Mouse (Mus musculus) pancreas, adult 10 weeks (tissue): ENCODE data around the gene Olfr281. TPM values are rescaled to one million over a fixed set of nuclear protein-coding genes. Genes with fewer than 3 reads are reported as not detected.

Experiments
- polyA plus RNA-seq: library from polyadenylated mRNA; stranded (reverse); fragments of 350-450 nt; fragmentation: Illumina TruSeq; extraction: RNeasy Lipid Tissue Mini Kit (QIAGEN cat#74804); gene quantifications from one replicate; pipeline ENCODE4 v1.2.3, GENCODE M21; 2015; ENCODE audit warnings: low read depth, low replicate concordance; ENCODE audit not compliant: insufficient read depth

The Olfr281 gene
- not detected for polyA plus RNA-seq

DNA sequence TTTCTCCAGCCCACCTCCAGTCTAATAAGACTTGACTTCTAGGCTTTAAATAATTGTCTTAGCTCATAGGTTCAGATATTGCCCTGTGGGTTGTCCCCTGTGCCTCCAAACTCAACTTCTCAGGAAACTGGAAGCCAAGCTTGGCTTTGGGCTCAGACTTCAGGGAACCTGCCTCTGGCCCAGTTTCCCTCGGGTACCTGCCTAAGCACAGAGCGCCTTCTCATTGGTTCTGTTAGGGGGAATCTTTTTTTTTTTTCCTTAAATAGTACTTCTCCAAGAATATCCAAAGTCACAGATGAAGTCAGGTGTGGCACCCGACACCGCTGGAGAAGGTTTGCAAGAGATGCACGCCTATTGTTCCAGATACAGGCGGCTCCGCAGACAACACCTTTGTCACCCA lies at the start of gene Olfr281:
Olfr281 (plus strand) TSS at position 301 of the 400 bp plus-strand sequence.

DNA sequence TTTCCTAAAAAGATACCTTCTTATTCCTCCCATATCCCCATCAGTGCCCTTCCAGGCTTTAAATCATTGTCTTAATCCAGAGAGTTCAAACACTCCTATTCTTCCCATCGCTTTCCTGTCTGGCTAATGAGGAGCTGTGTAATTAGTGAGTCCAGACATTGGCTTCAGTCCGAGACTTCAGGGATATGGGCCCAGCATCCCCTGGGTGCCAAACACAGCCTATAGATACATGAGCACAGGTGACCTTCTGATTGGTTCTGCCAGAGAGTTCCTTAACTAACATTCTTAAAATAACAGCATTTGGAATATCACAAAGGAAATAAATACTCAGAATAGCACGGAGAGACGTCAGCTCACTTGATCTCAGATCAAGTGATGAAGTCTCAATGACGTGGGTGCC lies 21.5 kb upstream of the Olfr281 start, which contains the start of gene Olfr282:
Olfr282 (plus strand) TSS at position 301 of the 400 bp plus-strand sequence.

DNA sequence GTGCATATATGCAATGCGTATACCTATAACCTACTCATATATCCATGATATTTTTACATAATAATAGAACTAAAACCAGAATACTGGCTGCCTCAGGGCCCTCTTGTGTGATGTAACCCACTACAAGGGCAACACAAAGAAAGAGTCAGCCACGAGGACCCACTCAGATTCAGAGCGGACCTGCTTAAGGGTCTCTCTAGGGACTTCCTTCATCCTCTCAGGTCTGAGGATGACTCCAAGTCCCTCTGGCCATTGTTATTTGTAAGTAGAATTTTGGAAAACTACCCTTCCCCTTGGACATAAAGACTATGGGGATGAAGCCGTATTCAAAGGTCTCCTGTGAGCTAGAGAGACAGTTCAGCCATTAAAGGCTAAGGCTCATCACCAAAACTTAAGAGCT lies 17.2 kb downstream of the Olfr281 start, which contains the start of gene OR5BS1P:
OR5BS1P (plus strand) TSS at position 301 of the 400 bp plus-strand sequence.

DNA sequence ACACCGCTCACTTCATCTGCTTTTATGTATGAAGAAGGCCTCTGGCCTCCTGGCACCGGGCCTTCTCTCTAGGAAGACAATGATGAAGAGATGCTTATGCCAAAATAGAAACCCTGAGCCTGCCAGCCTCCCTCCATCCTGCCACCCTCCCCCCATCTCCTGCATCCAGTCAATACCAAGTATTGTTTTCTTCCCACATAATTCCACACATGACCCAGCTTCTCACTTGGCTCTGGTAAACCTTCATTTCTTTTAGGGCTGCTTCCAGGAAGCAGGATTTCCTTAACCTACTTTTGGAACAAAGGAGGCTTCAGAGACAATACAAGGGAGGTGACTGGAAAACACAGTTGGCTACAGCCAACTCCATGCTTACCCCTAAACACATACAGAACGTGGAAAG lies 30.3 kb downstream of the Olfr281 start, which contains the start of gene Lalba:
Lalba (minus strand) TSS at position 21 of the 400 bp plus-strand sequence.

DNA sequence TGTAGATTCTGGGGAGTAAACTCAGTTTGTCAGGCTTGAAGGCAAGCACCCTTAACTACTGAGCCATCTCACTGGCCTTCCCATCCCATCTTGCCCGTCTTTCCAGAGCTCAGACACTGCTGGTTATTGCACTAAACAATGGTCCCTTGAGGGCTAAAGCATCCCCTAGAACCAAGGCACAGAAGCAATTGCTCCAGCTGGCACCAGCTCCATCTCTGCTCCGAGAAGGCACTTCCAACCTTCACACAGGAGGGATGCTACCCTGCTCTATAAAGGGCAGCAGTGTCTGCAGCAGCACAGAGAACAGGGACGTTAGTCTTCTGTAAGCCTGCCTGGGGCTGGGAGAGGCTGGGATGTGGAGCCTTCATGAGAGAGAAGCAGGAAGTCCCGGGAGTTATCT lies 39.7 kb downstream of the Olfr281 start, which contains the start of gene Olfr279:
Olfr279 (plus strand) TSS at position 301 of the 400 bp plus-strand sequence.

Other genes with a start within 250 kb of the Olfr281 start
- gene Gm44579, start 231.6 kb upstream of the Olfr281 start, polyA plus RNA-seq, result not detected
- gene Olfr287, start 231.5 kb upstream of the Olfr281 start, polyA plus RNA-seq, result not detected
- gene Olfr286, start 218.1 kb upstream of the Olfr281 start, polyA plus RNA-seq, result not detected
- not detected for gene H1fnt, start 195.3 kb upstream of the Olfr281 start, polyA plus RNA-seq
- gene Zfp641, start 156.4 kb upstream of the Olfr281 start, polyA plus RNA-seq, result 1.1 TPM
- not detected for gene Olfr285, start 135.2 kb upstream of the Olfr281 start, polyA plus RNA-seq
- not detected for gene Olfr284, start 111.6 kb upstream of the Olfr281 start, polyA plus RNA-seq
- not detected for gene Olfr283, start 71.6 kb upstream of the Olfr281 start, polyA plus RNA-seq
- gene Olfr282, start 21.4 kb upstream of the Olfr281 start, polyA plus RNA-seq, result not detected
- not detected for gene OR5BS1P, start 17.3 kb downstream of the Olfr281 start, polyA plus RNA-seq
- not detected for gene Lalba, start 30.1 kb downstream of the Olfr281 start, polyA plus RNA-seq
- gene Olfr279, start 39.8 kb downstream of the Olfr281 start, polyA plus RNA-seq, result not detected
- gene Kansl2, start 81.7 kb downstream of the Olfr281 start, polyA plus RNA-seq, result 13.7 TPM
- gene Ccnt1, start 118.3 kb downstream of the Olfr281 start, polyA plus RNA-seq, result 10.4 TPM
- gene 4930415O20Rik, start 118.4 kb downstream of the Olfr281 start, polyA plus RNA-seq, result 4.3 TPM
- 28.0 TPM for gene Adcy6, start 157.5 kb downstream of the Olfr281 start, polyA plus RNA-seq
- gene Cacnb3, start 178.3 kb downstream of the Olfr281 start, polyA plus RNA-seq, result 5.0 TPM
- 15.6 TPM for gene Ddx23, start 210.3 kb downstream of the Olfr281 start, polyA plus RNA-seq
- gene Rnd1, start 224.9 kb downstream of the Olfr281 start, polyA plus RNA-seq, result 1.2 TPM